Mouse (Mus musculus) hindbrain, embryonic 13.5 days (tissue): ENCODE data around the gene Sgms2. TPM values are rescaled to one million over a fixed set of nuclear protein-coding genes. Genes with fewer than 3 reads are reported as not detected.
"Not testable (repeated sequence)": the region's sequence is repeated elsewhere in the genome, so short reads cannot be mapped to it uniquely, and the experiment has no call there.

Source experiments
- ATAC-seq: fragments of 200-750 bp; cut with Nextera tagmentation; 2 replicates; pipeline ENCODE4 v1.8.0; 2017; ENCODE audit warnings: moderate TSS enrichment; ENCODE audit not compliant: low FRiP score
- H3K27ac ChIP-seq: fragments of 300-500 bp; sonication (generic); 2 replicates; pipeline ENCODE4 v1.5.1; 2015; ENCODE audit warnings: inconsistent platforms, mild to moderate bottlenecking, moderate library complexity
- H3K27me3 ChIP-seq: fragments of 300-500 bp; sonication (generic); 2 replicates; pipeline ENCODE4 v1.6.1; 2015; ENCODE audit warnings: mild to moderate bottlenecking, inconsistent platforms
- H3K36me3 ChIP-seq: fragments of 300-500 bp; sonication (generic); 2 replicates; pipeline ENCODE4 v1.6.1; 2015; ENCODE audit warnings: mild to moderate bottlenecking, inconsistent platforms
- H3K4me1 ChIP-seq: fragments of 300-500 bp; sonication (generic); replicated peaks from 2 replicates; pipeline ENCODE4 v1.6.1; 2015; ENCODE audit warnings: inconsistent platforms
- H3K4me2 ChIP-seq: fragments of 300-500 bp; sonication (generic); 2 replicates; pipeline ENCODE4 v1.6.1; 2015; ENCODE audit warnings: inconsistent platforms, mild to moderate bottlenecking, moderate library complexity
- H3K4me3 ChIP-seq: fragments of 300-500 bp; sonication (generic); 2 replicates; pipeline ENCODE4 v1.5.1; 2015; ENCODE audit warnings: mild to moderate bottlenecking, inconsistent platforms
- H3K9ac ChIP-seq: fragments of 300-500 bp; sonication (generic); 2 replicates; pipeline ENCODE4 v1.6.1; 2015; ENCODE audit warnings: mild to moderate bottlenecking, inconsistent platforms
- H3K9me3 ChIP-seq: fragments of 300-500 bp; sonication (generic); 2 replicates; pipeline ENCODE4 v1.6.1; 2016; ENCODE audit warnings: inconsistent platforms
- WGBS: fragments of 180-500 bp; shearing (Covaris S2); methylation state at CpG from one replicate; pipeline ENCODE4 v1.1.7; 2015; 5-methylcytosine and 5-hydroxymethylcytosine counted together
- polyA plus RNA-seq: library from polyadenylated mRNA; unstranded; fragments of >200 nt; fragmentation: Nextera tagmentation; extraction: Ambion mirVana; gene quantifications from 2 replicates; pipeline ENCODE4 v1.2.1, GENCODE M21; 2015

Sgms2 gene
- polyA plus RNA-seq, 1 experiment from 2014 or later = 2.4 TPM

GRCm38 (mm10) chr3:131348579-131348950 is 142.6 kb downstream of the Sgms2 start:
- ATAC-seq = no peak
- no peak overlapping the region for H3K4me3 ChIP-seq
- no peak overlapping the region for H3K27ac ChIP-seq
- WGBS = 77% methylated on average over 3 of the region's 3 CpGs
- H3K9ac ChIP-seq = no peak overlapping the region
- no peaks in the 10 kb centered on the region for H3K36me3 ChIP-seq
- no peaks in the 10 kb centered on the region for H3K27me3 ChIP-seq
- H3K4me2 ChIP-seq = no peak overlapping the region
- no peaks in the 10 kb centered on the region for H3K4me1 ChIP-seq
- no peaks in the 10 kb centered on the region for H3K9me3 ChIP-seq

- WGBS = 64% methylated on average over 6 of the region's 6 CpGs
- Histone ChIP-seq H3K27me3 (no peaks in the 10 kb centered on the region), H3K27ac (no peak overlapping the region), H3K9me3 (no peaks in the 10 kb centered on the region), H3K4me2 (no peak overlapping the region), H3K4me1 (no peaks in the 10 kb centered on the region), H3K4me3 (no peak overlapping the region), H3K36me3 (no peaks in the 10 kb centered on the region), H3K9ac (no peak overlapping the region)
- no peak for ATAC-seq
Observed at GRCm38 (mm10) chr3:131347831-131348578, 143.2 kb downstream of the Sgms2 start.

- Histone ChIP-seq H3K4me3 (no peak overlapping the region), H3K36me3 (no peaks in the 10 kb centered on the region), H3K4me2 (no peak overlapping the region), H3K9ac (no peak overlapping the region), H3K4me1 (no peaks in the 10 kb centered on the region), H3K27me3 (no peaks in the 10 kb centered on the region), H3K9me3 (no peaks in the 10 kb centered on the region), H3K27ac (no peak overlapping the region)
- WGBS = 95% methylated on average over 6 of the region's 6 CpGs
- ATAC-seq = no peak
Observed at GRCm38 (mm10) chr3:131345903-131346302, 145.3 kb downstream of the Sgms2 start.

GRCm38 (mm10) chr3:131343311-131343710 is 147.9 kb downstream of the Sgms2 start:
- Histone ChIP-seq H3K36me3 (no peaks in the 10 kb centered on the region), H3K9me3 (no peaks in the 10 kb centered on the region), H3K4me3 (no peak overlapping the region), H3K9ac (no peak overlapping the region), H3K27me3 (no peaks in the 10 kb centered on the region), H3K4me1 (no peaks in the 10 kb centered on the region), H3K4me2 (no peak overlapping the region), H3K27ac (no peak overlapping the region)
- no peak for ATAC-seq
- 84% methylated on average over 6 of the region's 6 CpGs for WGBS

GRCm38 (mm10) chr3:131340885-131341284 is 150.3 kb downstream of the Sgms2 start:
- no peaks in the 10 kb centered on the region for H3K9me3 ChIP-seq
- 87% methylated on average over 3 of the region's 3 CpGs for WGBS
- H3K27me3 ChIP-seq = no peaks in the 10 kb centered on the region
- no peak overlapping the region for H3K4me2 ChIP-seq
- H3K27ac ChIP-seq = no peak overlapping the region
- H3K4me1 ChIP-seq = no peaks in the 10 kb centered on the region
- no peak for ATAC-seq
- H3K9ac ChIP-seq = no peak overlapping the region
- no peaks in the 10 kb centered on the region for H3K36me3 ChIP-seq
- no peak overlapping the region for H3K4me3 ChIP-seq

- peaks cover 11% of the 10 kb centered on the region for H3K4me1 ChIP-seq
- 64% methylated on average over 4 of the region's 4 CpGs for WGBS
- no peaks in the 10 kb centered on the region for H3K27me3 ChIP-seq
- H3K4me2 ChIP-seq = no peak overlapping the region
- H3K36me3 ChIP-seq = no peaks in the 10 kb centered on the region
- H3K27ac ChIP-seq = no peak overlapping the region
- H3K4me3 ChIP-seq = no peak overlapping the region
- ATAC-seq = no peak
- H3K9ac ChIP-seq = no peak overlapping the region
- no peaks in the 10 kb centered on the region for H3K9me3 ChIP-seq
Observed at GRCm38 (mm10) chr3:131339280-131339679, 151.9 kb downstream of the Sgms2 start.

- H3K36me3 ChIP-seq, H3K9me3 ChIP-seq, H3K27ac ChIP-seq, H3K9ac ChIP-seq, H3K27me3 ChIP-seq, ATAC-seq, H3K4me3 ChIP-seq, H3K4me2 ChIP-seq: not testable (repeated sequence)
- 97% methylated on average over 7 of the region's 7 CpGs for whole genome bisulfite sequencing
- peaks cover 11% of the 10 kb centered on the region for H3K4me1 ChIP-seq
Observed at GRCm38 (mm10) chr3:131337749-131338148, 153.5 kb downstream of the Sgms2 start.

- 68% methylated on average over 8 of the region's 8 CpGs for WGBS
- Histone ChIP-seq H3K4me3 (no peak overlapping the region), H3K4me1 (peaks cover 11% of the 10 kb centered on the region), H3K4me2 (no peak overlapping the region), H3K27me3 (no peaks in the 10 kb centered on the region), H3K27ac (no peak overlapping the region), H3K9me3 (no peaks in the 10 kb centered on the region), H3K9ac (no peak overlapping the region), H3K36me3 (no peaks in the 10 kb centered on the region)
- peak; percentile 40; the same call in 1 of the 2 replicates for ATAC-seq
Observed at GRCm38 (mm10) chr3:131336629-131337028, 154.6 kb downstream of the Sgms2 start.

GRCm38 (mm10) chr3:131335117-131335547 is 156.1 kb downstream of the Sgms2 start:
- Histone ChIP-seq H3K4me3 (no peak overlapping the region), H3K9ac (no peak overlapping the region), H3K27me3 (no peaks in the 10 kb centered on the region), H3K27ac (no peak overlapping the region), H3K36me3 (no peaks in the 10 kb centered on the region), H3K9me3 (no peaks in the 10 kb centered on the region), H3K4me1 (peaks cover 11% of the 10 kb centered on the region), H3K4me2 (no peak overlapping the region)
- WGBS = 74% methylated on average over 8 of the region's 8 CpGs
- no peak for ATAC-seq

- Histone ChIP-seq H3K4me1 (no peaks in the 10 kb centered on the region; the same call in 1 of the 2 replicates), H3K9me3 (no peaks in the 10 kb centered on the region), H3K9ac (no peak overlapping the region), H3K4me2 (no peak overlapping the region), H3K27me3 (0 out of 2 replicates have a peak, but pooled peaks cover 3% of the 10 kb centered on the region), H3K27ac (no peak overlapping the region), H3K4me3 (no peak overlapping the region), H3K36me3 (no peaks in the 10 kb centered on the region)
- no peak for ATAC-seq
- 40% methylated on average over 7 of the region's 7 CpGs for WGBS
Observed at GRCm38 (mm10) chr3:131327189-131327588, 164.0 kb downstream of the Sgms2 start.

GRCm38 (mm10) chr3:131326637-131327036 is 164.6 kb downstream of the Sgms2 start:
- no peak overlapping the region for H3K4me3 ChIP-seq
- 81% methylated on average over 4 of the region's 4 CpGs for WGBS
- H3K27me3 ChIP-seq = 0 out of 2 replicates have a peak, but pooled peaks cover 3% of the 10 kb centered on the region
- no peaks in the 10 kb centered on the region for H3K9me3 ChIP-seq
- no peaks in the 10 kb centered on the region for H3K36me3 ChIP-seq
- H3K4me2 ChIP-seq = no peak overlapping the region
- no peak for ATAC-seq
- H3K4me1 ChIP-seq = no peaks in the 10 kb centered on the region; the same call in 1 of the 2 replicates
- no peak overlapping the region for H3K27ac ChIP-seq
- H3K9ac ChIP-seq = no peak overlapping the region

- WGBS = 73% methylated on average over 14 of the region's 14 CpGs
- Histone ChIP-seq H3K27ac (no peak overlapping the region), H3K4me2 (no peak overlapping the region), H3K27me3 (0 out of 2 replicates have a peak, but pooled peaks cover 3% of the 10 kb centered on the region), H3K9ac (no peak overlapping the region), H3K36me3 (no peaks in the 10 kb centered on the region), H3K4me1 (peaks cover 5% of the 10 kb centered on the region; the same call in 1 of the 2 replicates), H3K9me3 (no peaks in the 10 kb centered on the region), H3K4me3 (no peak overlapping the region)
- ATAC-seq = no peak
Observed at GRCm38 (mm10) chr3:131322081-131322815, 169.0 kb downstream of the Sgms2 start.
